Mouse (Mus musculus) MEL (cell line): Measurements from ENCODE around the gene Samsn1. TPM values are rescaled to one million over a fixed set of nuclear protein-coding genes. Genes with fewer than 3 reads are reported as not detected.

Source experiments
- DNase-seq: peaks from one replicate; pipeline ENCODE4 v3.0.0; 2011; ENCODE audit warnings: low read depth, low spot score
- H3K27ac ChIP-seq: 2 replicates; pipeline ENCODE4 v1.5.1; 2012; ENCODE audit warnings: low read depth, mild to moderate bottlenecking, control low read depth, low read length, moderate library complexity; ENCODE audit not compliant: control insufficient read depth
- H3K27me3 ChIP-seq, 2 experiments: fragments of 150-350 bp in 1 of 2; sonication (generic) in 1 of 2; 2 replicates each; pipeline ENCODE4 v1.6.1; 2012; ENCODE audit warnings: low read length in 2 of 2, mild to moderate bottlenecking in 2 of 2, improper control_type of control experiment in 1 of 2, moderate library complexity in 1 of 2; ENCODE audit not compliant: insufficient read depth in 2 of 2, control insufficient read depth in 1 of 2
- H3K36me3 ChIP-seq, 2 experiments: 2 replicates each; pipeline ENCODE4 v1.6.1; 2012 to 2014; ENCODE audit warnings: low read length in 2 of 2, improper control_type of control experiment in 1 of 2, inconsistent platforms in 1 of 2, mild to moderate bottlenecking in 1 of 2; ENCODE audit not compliant: insufficient read depth in 2 of 2, control insufficient read depth in 1 of 2
- H3K4me1 ChIP-seq, 2 experiments: fragments of 150-350 bp in 1 of 2; sonication (generic) in 1 of 2; 2 replicates each; pipeline ENCODE4 v1.6.1; 2012; ENCODE audit warnings: low read length in 2 of 2, improper control_type of control experiment in 1 of 2, mild to moderate bottlenecking in 1 of 2; ENCODE audit not compliant: insufficient read depth in 2 of 2, control insufficient read depth in 1 of 2
- H3K4me3 ChIP-seq, 2 experiments: fragments of 150-350 bp in 1 of 2; sonication (generic) in 1 of 2; 2 replicates each; pipeline ENCODE4 v1.5.1; 2012; ENCODE audit warnings: low read depth in 2 of 2, low read length in 2 of 2, mild to moderate bottlenecking in 2 of 2, moderate library complexity in 2 of 2, control low read depth in 1 of 2, improper control_type of control experiment in 1 of 2; ENCODE audit not compliant: control insufficient read depth in 1 of 2, insufficient read depth in 1 of 2
- H3K79me2 ChIP-seq: 2 replicates; pipeline ENCODE4 v1.6.1; 2012; ENCODE audit warnings: mild to moderate bottlenecking, low read length, moderate library complexity; ENCODE audit not compliant: control insufficient read depth, poor library complexity, insufficient read depth
- H3K9ac ChIP-seq: 2 replicates; pipeline ENCODE4 v1.6.1; 2012; ENCODE audit warnings: low read depth, mild to moderate bottlenecking, control low read depth, low read length, moderate library complexity; ENCODE audit not compliant: control insufficient read depth, poor library complexity, severe bottlenecking
- H3K9me3 ChIP-seq: fragments of 150-350 bp; sonication (generic); replicated peaks from 2 replicates; pipeline ENCODE4 v1.6.1; 2012; ENCODE audit warnings: mild to moderate bottlenecking, low read length, improper control_type of control experiment, moderate library complexity; ENCODE audit not compliant: insufficient read depth
- CHD1 ChIP-seq: IDR thresholded peaks from 2 replicates; pipeline ENCODE4 v1.6.1; 2012; ENCODE audit warnings: low read depth, mild to moderate bottlenecking, inconsistent platforms, low read length, improper control_type of control experiment
- ELF1 ChIP-seq: IDR thresholded peaks from 2 replicates; pipeline ENCODE4 v1.6.1; 2014; ENCODE audit warnings: low read depth, mild to moderate bottlenecking, inconsistent platforms, low read length, improper control_type of control experiment, moderate library complexity
- EP300 ChIP-seq, 2 experiments: IDR thresholded peaks; 2 replicates each; pipeline ENCODE4 v1.6.1; 2011; ENCODE audit warnings: improper control_type of control experiment in 2 of 2, low read length in 2 of 2, low read depth in 1 of 2, mild to moderate bottlenecking in 1 of 2
- ETS1 ChIP-seq: IDR thresholded peaks from 2 replicates; pipeline ENCODE4 v1.6.1; 2012; ENCODE audit warnings: low read depth, mild to moderate bottlenecking, inconsistent platforms, low read length, improper control_type of control experiment, moderate library complexity
- GABPA ChIP-seq: IDR thresholded peaks from 2 replicates; pipeline ENCODE4 v1.6.1; 2012; ENCODE audit warnings: low read depth, mild to moderate bottlenecking, inconsistent platforms, low read length, improper control_type of control experiment, moderate library complexity
- GATA1 ChIP-seq: IDR thresholded peaks from 2 replicates; pipeline ENCODE4 v1.6.1; 2011; ENCODE audit warnings: low read depth, low read length, improper control_type of control experiment
- HCFC1 ChIP-seq: IDR thresholded peaks from 2 replicates; pipeline ENCODE4 v1.6.1; 2012; ENCODE audit warnings: low read depth, mild to moderate bottlenecking, inconsistent platforms, low read length, improper control_type of control experiment, moderate library complexity
- JUND ChIP-seq: IDR thresholded peaks from 2 replicates; pipeline ENCODE4 v1.6.1; 2011; ENCODE audit warnings: low read depth, mild to moderate bottlenecking, improper control_type of control experiment, low read length
- MAX ChIP-seq: IDR thresholded peaks from 2 replicates; pipeline ENCODE4 v1.6.1; 2011; ENCODE audit warnings: low read length, improper control_type of control experiment
- MEF2A ChIP-seq: IDR thresholded peaks from 2 replicates; pipeline ENCODE4 v1.6.1; 2014; ENCODE audit warnings: low read depth, mild to moderate bottlenecking, inconsistent platforms, low read length, improper control_type of control experiment; ENCODE audit not compliant: poor library complexity, insufficient replicate concordance, severe bottlenecking; ENCODE audit errors: extremely low read depth
- MXI1 ChIP-seq: IDR thresholded peaks from 2 replicates; pipeline ENCODE4 v1.6.1; 2011; ENCODE audit warnings: mild to moderate bottlenecking, low read depth, low read length, improper control_type of control experiment
- MYC ChIP-seq: IDR thresholded peaks from 2 replicates; pipeline ENCODE4 v1.6.1; 2011; ENCODE audit warnings: low read depth, mild to moderate bottlenecking, low read length, improper control_type of control experiment, moderate library complexity
- NELFE ChIP-seq: IDR thresholded peaks from 2 replicates; pipeline ENCODE4 v1.6.1; 2011; ENCODE audit warnings: low read depth, low read length, improper control_type of control experiment
- NRF1 ChIP-seq: IDR thresholded peaks from 2 replicates; pipeline ENCODE4 v1.6.1; 2014; ENCODE audit warnings: low read depth, mild to moderate bottlenecking, inconsistent platforms, low read length, improper control_type of control experiment, moderate library complexity; ENCODE audit not compliant: poor library complexity, insufficient read depth, severe bottlenecking
- POLR2A ChIP-seq, 2 experiments: IDR thresholded peaks; 2 replicates each; pipeline ENCODE4 v1.6.1; 2011 to 2012; ENCODE audit warnings: low read length in 2 of 2, mild to moderate bottlenecking in 2 of 2, control low read depth in 1 of 2, improper control_type of control experiment in 1 of 2, low read depth in 1 of 2, moderate library complexity in 1 of 2; ENCODE audit not compliant: control insufficient read depth in 1 of 2, insufficient read depth in 1 of 2, poor library complexity in 1 of 2
- POLR2AphosphoS2 ChIP-seq: IDR thresholded peaks from 2 replicates; pipeline ENCODE4 v1.6.1; 2011; ENCODE audit warnings: low read length, improper control_type of control experiment
- RCOR1 ChIP-seq: IDR thresholded peaks from 2 replicates; pipeline ENCODE4 v1.6.1; 2012; ENCODE audit warnings: low read depth, mild to moderate bottlenecking, inconsistent platforms, low read length, improper control_type of control experiment
- SIN3A ChIP-seq: IDR thresholded peaks from 2 replicates; pipeline ENCODE4 v1.6.1; 2012; ENCODE audit warnings: low read length, improper control_type of control experiment, inconsistent platforms
- SMC3 ChIP-seq: IDR thresholded peaks from 2 replicates; pipeline ENCODE4 v1.6.1; 2011; ENCODE audit warnings: low read depth, low read length, improper control_type of control experiment
- TAL1 ChIP-seq: IDR thresholded peaks from 2 replicates; pipeline ENCODE4 v1.6.1; 2012; ENCODE audit warnings: mild to moderate bottlenecking, inconsistent platforms, low read length, moderate library complexity, mixed read lengths
- TBP ChIP-seq: IDR thresholded peaks from 2 replicates; pipeline ENCODE4 v1.8.0; 2011; ENCODE audit warnings: low read depth, low read length, improper control_type of control experiment
- TCF12 ChIP-seq: IDR thresholded peaks from 2 replicates; pipeline ENCODE4 v1.6.1; 2014; ENCODE audit warnings: low read depth, mild to moderate bottlenecking, inconsistent platforms, low read length, improper control_type of control experiment, moderate library complexity
- UBTF ChIP-seq: IDR thresholded peaks from 2 replicates; pipeline ENCODE4 v1.6.1; 2012; ENCODE audit warnings: low read depth, mild to moderate bottlenecking, inconsistent platforms, low read length, improper control_type of control experiment, moderate library complexity, borderline replicate concordance; ENCODE audit not compliant: insufficient read depth
- USF1 ChIP-seq: IDR thresholded peaks from 2 replicates; pipeline ENCODE4 v1.6.1; 2014; ENCODE audit warnings: low read depth, mild to moderate bottlenecking, inconsistent platforms, low read length, improper control_type of control experiment, moderate library complexity
- USF2 ChIP-seq, 2 experiments: IDR thresholded peaks; 2 replicates each; pipeline ENCODE4 v1.6.1; 2011 to 2012; ENCODE audit warnings: improper control_type of control experiment in 2 of 2, low read length in 2 of 2, borderline replicate concordance in 1 of 2, inconsistent platforms in 1 of 2, low read depth in 1 of 2, mild to moderate bottlenecking in 1 of 2; ENCODE audit not compliant: insufficient read depth in 1 of 2
- ZC3H11A ChIP-seq: IDR thresholded peaks from 2 replicates; pipeline ENCODE4 v1.6.1; 2012; ENCODE audit warnings: low read depth, mild to moderate bottlenecking, inconsistent platforms, low read length, improper control_type of control experiment
- ZNF384 ChIP-seq: IDR thresholded peaks from 2 replicates; pipeline ENCODE4 v1.6.1; 2012; ENCODE audit warnings: low read depth, mild to moderate bottlenecking, inconsistent platforms, low read length, improper control_type of control experiment
- polyA plus RNA-seq, 2 experiments: library from polyadenylated mRNA; stranded (reverse) in 1 of 2; unstranded in 1 of 2; fragments of >175 nt in 1 of 2; fragments of >200 nt in 1 of 2; gene quantifications; 2 replicates each; pipeline versions ENCODE4 v1.2.1 to v1.2.4; 2012; ENCODE audit warnings: low replicate concordance in 2 of 2, low read depth in 1 of 2; ENCODE audit not compliant: insufficient read length in 2 of 2, insufficient read depth in 1 of 2, missing spikeins in 1 of 2
- total RNA-seq: library from RNA; depleted of rRNA; stranded (reverse); fragments of 300-350 nt; gene quantifications from 2 replicates; pipeline ENCODE4 v1.2.3, GENCODE M21; 2012

Gene Samsn1
- total and polyA plus RNA-seq, 3 experiments, result 55.2 to 205 (median 63.0) TPM

- TF ChIP-seq ZC3H11A, result no peak
Measured at GRCm38 (mm10) chr16:75917712-75918111, 104.4 kb downstream of the Samsn1 start (continued).

GRCm38 (mm10) chr16:75912051-75912450, 110.0 kb downstream of the Samsn1 start:
- TF ChIP-seq TBP, result no peak
- Histone ChIP-seq H3K4me3 (no peak overlapping the region), H3K27ac (no peak overlapping the region), H3K9ac (no peak overlapping the region), H3K9me3 (no peaks in the 10 kb centered on the region), H3K4me1 (peaks cover 8% of the 10 kb centered on the region in 2 experiments), H3K36me3 (peaks cover 0 to 16% of the 10 kb centered on the region in 2 experiments; a peak in 2 of 4 replicates), H3K79me2 (peaks cover 5% of the 10 kb centered on the region), H3K27me3 (no peaks in the 10 kb centered on the region)
- DNase-seq, result no peak

- H3K4me1 ChIP-seq, result peaks cover 9 to 19% of the 10 kb centered on the region in 2 experiments
- peak overlapping the region; percentile 67 for H3K9ac ChIP-seq
- H3K36me3 ChIP-seq, result peaks cover 2 to 24% of the 10 kb centered on the region in 2 experiments; a peak in 3 of 4 replicates
- peak overlapping the region; percentile 97 for H3K27ac ChIP-seq
- peak; percentile 95 for DNase-seq
- no peaks in the 10 kb centered on the region for H3K27me3 ChIP-seq
- peaks cover 20% of the 10 kb centered on the region for H3K79me2 ChIP-seq
- H3K9me3 ChIP-seq, result no peaks in the 10 kb centered on the region
- H3K4me3 ChIP-seq, result peak overlapping the region; percentile 66 to 87
- TF ChIP-seq MYC (peak; percentile 83), SIN3A (peak; percentile 84), ETS1 (peak; percentile 97), NRF1 (no peak), UBTF (no peak), MAX (peak; percentile 67; the same call in 1 of the 2 replicates), ZNF384 (peak; percentile 98), ZC3H11A (no peak), SMC3 (no peak), CHD1 (no peak), NELFE (peak; percentile 86), ELF1 (peak; percentile 75), MXI1 (peak; percentile 95), USF1 (no peak), MEF2A (no peak), EP300 (IDR thresholded peaks at IDR 0.05; ENCODE audit: low read depth in 1 of 2, low read length in 2 of 2) (peak; percentile 92), GATA1 (peak; percentile 97), USF2 (IDR thresholded peaks at IDR 0.05; ENCODE audit: borderline replicate concordance in 1 of 2, insufficient read depth in 1 of 2, low read depth in 1 of 2, low read length in 2 of 2) (no peak), TCF12 (peak; percentile 89), POLR2A (IDR thresholded peaks at IDR 0.05; ENCODE audit: control insufficient read depth in 1 of 2, insufficient read depth in 1 of 2, low read depth in 1 of 2, low read length in 2 of 2, poor library complexity in 1 of 2) (peak in 1 of 2 experiments; percentile 96; a peak in 2 of 4 replicates), RCOR1 (peak; percentile 73), TBP (peak; percentile 97), HCFC1 (peak; percentile 73), GABPA (no peak), JUND (no peak), TAL1 (peak; percentile 84), POLR2AphosphoS2 (peak; percentile 81)
Measured at GRCm38 (mm10) chr16:75908635-75909494, 113.2 kb downstream of the Samsn1 start.
